Mouse (Mus musculus) liver, embryonic 14.5 days (tissue): ENCODE results near the gene Gm48552.

ENCODE experiments used
- CTCF ChIP-seq: IDR thresholded peaks from 2 replicates; pipeline ENCODE4 v1.5.1; 2016; ENCODE audit warnings: antibody characterized with exemption, low read depth, control low read depth
- EP300 ChIP-seq: IDR thresholded peaks from 2 replicates; pipeline ENCODE4 v1.6.1; 2016; ENCODE audit warnings: antibody characterized with exemption, low read depth

DNA sequence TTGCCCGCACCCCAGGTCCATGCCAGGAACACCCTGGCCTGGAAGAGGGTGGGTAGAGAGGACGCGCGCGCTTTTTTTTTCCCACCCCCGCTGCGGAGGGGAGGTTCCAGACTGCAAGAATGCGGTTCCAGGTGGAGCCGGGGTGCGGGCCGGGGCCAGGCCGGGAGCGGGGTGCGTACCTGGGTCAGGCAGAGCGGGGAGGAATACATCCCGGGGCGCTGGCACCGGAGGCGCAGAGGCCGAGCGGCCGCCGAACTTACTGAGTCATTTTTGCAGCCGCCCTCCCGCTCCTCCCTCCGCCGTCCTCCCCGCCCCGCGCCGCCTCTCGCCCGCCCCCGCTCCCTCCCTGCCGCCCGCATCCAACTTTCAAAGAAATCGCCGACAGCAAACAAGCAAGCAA, 38.1 kb downstream of the Gm48552 start:
- TF ChIP-seq EP300 = no peak
- no peak for TF ChIP-seq CTCF
